ENCODE assay signal across 8 mouse cellular contexts in the genomic region with DNA sequence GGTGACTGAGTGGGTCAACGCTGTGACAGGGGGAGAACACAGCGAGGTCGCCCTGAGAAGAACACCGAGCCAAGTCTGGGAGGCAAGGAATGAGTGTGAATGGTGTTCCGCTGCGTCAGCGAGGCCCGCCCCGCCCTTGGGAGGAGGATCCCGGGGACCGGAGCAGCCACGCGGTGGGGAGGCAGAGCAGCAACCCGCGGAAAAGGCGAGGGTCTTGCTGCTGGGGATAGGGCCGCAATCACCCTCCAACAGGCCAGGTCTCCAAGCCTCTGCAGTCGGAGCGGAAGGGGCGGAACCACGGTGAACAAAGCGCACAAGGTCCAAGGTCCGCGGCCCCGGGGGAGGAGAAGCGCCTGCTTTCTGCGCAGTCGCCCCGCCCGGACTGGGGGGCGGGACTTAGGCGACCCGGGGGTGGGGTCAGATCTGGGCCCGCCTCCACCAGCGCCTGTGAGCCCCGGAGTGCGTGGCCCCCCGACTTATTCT. TPM values are rescaled to one million over a fixed set of nuclear protein-coding genes. Genes with fewer than 3 reads are reported as not detected.
DNase-seq lines count a peak whose midpoint lies in the region; ATAC-seq lines count a peak whose summit lies in the region.

A gene (plus strand): TSS at position 179 of the 483 bp plus-strand sequence.

- WGBS in hindbrain, embryonic 13.5 days, result under 1% methylated on average over 37 of the region's 38 CpGs

- peak within 1 kb of the TSS; percentile 98 for H3K27ac ChIP-seq in hindbrain, embryonic 13.5 days

- H3K27me3 ChIP-seq in hindbrain, embryonic 13.5 days, result no peaks in the 10 kb centered on the region

- H3K4me1 ChIP-seq in hindbrain, embryonic 13.5 days (replicated peaks), result peaks cover 45% of the 10 kb centered on the region

- peaks cover 32% of the 10 kb centered on the region for H3K36me3 ChIP-seq in hindbrain, embryonic 13.5 days

- peak within 1 kb of the TSS; percentile 74 for H3K4me3 ChIP-seq in hindbrain, embryonic 13.5 days

- no peaks in the 10 kb centered on the region for H3K9me3 ChIP-seq in hindbrain, embryonic 13.5 days

- peak; percentile 94 for DNase-seq in NIH3T3 (ENCODE audit: low read depth)
- peak; percentile 97 to 98 for DNase-seq in cerebellum, postnatal 10 days
- peak; percentile 80 to 83 for DNase-seq in frontal cortex, postnatal 14 days (ENCODE audit: low spot score in 2 of 2)
- DNase-seq in layer of hippocampus, postnatal 25 days (ENCODE audit: extremely low spot score in 1 of 2, low spot score in 1 of 2), result peak; percentile 71 to 84
- peak; percentile 93 for DNase-seq in lung, postnatal 25 days (ENCODE audit: low spot score)
- DNase-seq in retina, embryonic 14.5 days (ENCODE audit: low spot score), result peak; percentile 95
- peak; percentile 96 for DNase-seq in thymus, postnatal 4 days

- peak within 1 kb of the TSS; percentile 90 for H3K9ac ChIP-seq in hindbrain, embryonic 13.5 days

- peak within 1 kb of the TSS; percentile 92 for H3K4me2 ChIP-seq in hindbrain, embryonic 13.5 days

- peak; percentile 92 for ATAC-seq in hindbrain, embryonic 13.5 days (ENCODE audit: low FRiP score)

RNA-seq across cellular contexts. Expression of the gene that starts here (rescaled TPM):
- 51.7 and 53.7 TPM in 2 replicates for polyA plus RNA-seq in hindbrain, embryonic 13.5 days (2015; fragmentation: Nextera tagmentation; extraction: Ambion mirVana)
- total RNA-seq in layer of hippocampus, postnatal 25 days (2021), result 10 to 100 TPM; 16.5 to 19.0 TPM

Comparison
In these comparisons a context has a peak if more than half of its experiments do, and no peak if none do; other contexts are left out.
1. Peak in every context shown above with its lines: DNase-seq, ATAC-seq, H3K4me3 ChIP-seq and H3K27ac ChIP-seq.